Mouse (Mus musculus) CH12.LX (cell line): ENCODE data around the gene Mbd5. TPM values are rescaled to one million over a fixed set of nuclear protein-coding genes. Genes with fewer than 3 reads are reported as not detected.

Experiments
- DNase-seq: peaks from one replicate; pipeline ENCODE4 v3.0.0-alpha.2; 2013; ENCODE audit errors: extremely low read depth
- H3K27ac ChIP-seq: 2 replicates; pipeline ENCODE4 v1.5.1; 2012; ENCODE audit warnings: low read depth, mild to moderate bottlenecking, control low read depth, moderate library complexity; ENCODE audit not compliant: insufficient read depth
- H3K27me3 ChIP-seq: replicated peaks from 2 replicates; pipeline ENCODE3; 2012; ENCODE audit warnings: inconsistent platforms
- H3K36me3 ChIP-seq, 2 experiments: replicated peaks in 1 of 2; 2 replicates each; pipeline versions ENCODE3 to v1.6.1; 2012; ENCODE audit warnings: inconsistent platforms in 1 of 2, low read length in 1 of 2, mild to moderate bottlenecking in 1 of 2, mixed read lengths in 1 of 2, moderate library complexity in 1 of 2; ENCODE audit not compliant: control insufficient read depth in 1 of 2, insufficient read depth in 1 of 2
- H3K4me1 ChIP-seq, 2 experiments: 2 replicates each; pipeline ENCODE4 v1.6.1; 2012; ENCODE audit warnings: inconsistent platforms in 1 of 2, moderate library complexity in 1 of 2; ENCODE audit not compliant: insufficient read depth in 2 of 2, control insufficient read depth in 1 of 2
- H3K4me2 ChIP-seq: 2 replicates; pipeline ENCODE4 v1.6.1; 2012; ENCODE audit warnings: low read depth, mild to moderate bottlenecking, control low read depth; ENCODE audit not compliant: poor library complexity, insufficient read depth, severe bottlenecking
- H3K4me3 ChIP-seq, 3 experiments: fragments of 150-350 bp in 1 of 3; sonication (generic) in 1 of 3; replicated peaks in 1 of 3; 2 replicates each; pipeline versions ENCODE3 to v1.5.1; 2011 to 2012; ENCODE audit warnings: low read depth in 2 of 3, low read length in 2 of 3, mild to moderate bottlenecking in 2 of 3, moderate library complexity in 2 of 3, control low read depth in 1 of 3, improper control_type of control experiment in 1 of 3, inconsistent platforms in 1 of 3, mixed read lengths in 1 of 3; ENCODE audit not compliant: poor library complexity in 1 of 3
- H3K79me2 ChIP-seq: replicated peaks from 2 replicates; pipeline ENCODE4 v1.6.1; 2012; ENCODE audit warnings: mild to moderate bottlenecking, moderate library complexity; ENCODE audit not compliant: control insufficient read depth, poor library complexity, insufficient read depth, severe bottlenecking; ENCODE audit errors: extremely low read depth
- H3K9ac ChIP-seq: 2 replicates; pipeline ENCODE4 v1.6.1; 2012; ENCODE audit warnings: low read depth, mild to moderate bottlenecking, control low read depth, moderate library complexity; ENCODE audit not compliant: insufficient read depth
- H3K9me3 ChIP-seq: replicated peaks from 2 replicates; pipeline ENCODE3; 2012; ENCODE audit warnings: low read length, inconsistent platforms, mixed read lengths
- BHLHE40 ChIP-seq: IDR thresholded peaks from 2 replicates; pipeline ENCODE4 v1.6.1; 2011; ENCODE audit warnings: mild to moderate bottlenecking, low read depth, low read length, improper control_type of control experiment
- CHD1 ChIP-seq: IDR thresholded peaks from 2 replicates; pipeline ENCODE4 v1.6.1; 2012; ENCODE audit warnings: low read depth, low read length, improper control_type of control experiment, inconsistent platforms
- CHD2 ChIP-seq: IDR thresholded peaks from 2 replicates; pipeline ENCODE4 v1.6.1; 2011; ENCODE audit warnings: low read length, improper control_type of control experiment
- CTCF ChIP-seq, 2 experiments: IDR thresholded peaks in 1 of 2; conservative IDR thresholded peaks in 1 of 2; 2 replicates each; pipeline ENCODE4 v1.5.1; 2011 to 2012; ENCODE audit warnings: low read depth in 2 of 2, low read length in 2 of 2, improper control_type of control experiment in 1 of 2, inconsistent platforms in 1 of 2, mild to moderate bottlenecking in 1 of 2, moderate library complexity in 1 of 2
- E2F4 ChIP-seq: IDR thresholded peaks from 2 replicates; pipeline ENCODE4 v1.6.1; 2011; ENCODE audit warnings: low read depth, low read length, improper control_type of control experiment; ENCODE audit not compliant: insufficient replicate concordance
- ELF1 ChIP-seq: IDR thresholded peaks from 2 replicates; pipeline ENCODE4 v1.6.1; 2014; ENCODE audit warnings: low read depth, mild to moderate bottlenecking, inconsistent platforms, low read length, improper control_type of control experiment
- EP300 ChIP-seq: IDR thresholded peaks from 2 replicates; pipeline ENCODE4 v1.6.1; 2011; ENCODE audit warnings: low read length, improper control_type of control experiment
- ETS1 ChIP-seq: conservative IDR thresholded peaks from 2 replicates; pipeline ENCODE4 v1.6.1; 2012; ENCODE audit warnings: low read depth, mild to moderate bottlenecking, inconsistent platforms, low read length, improper control_type of control experiment, moderate library complexity
- GABPA ChIP-seq: IDR thresholded peaks from 2 replicates; pipeline ENCODE4 v1.6.1; 2012; ENCODE audit warnings: low read depth, low read length, improper control_type of control experiment, inconsistent platforms; ENCODE audit not compliant: insufficient replicate concordance
- HCFC1 ChIP-seq: IDR thresholded peaks from 2 replicates; pipeline ENCODE4 v1.6.1; 2012; ENCODE audit warnings: low read depth, mild to moderate bottlenecking, inconsistent platforms, low read length, improper control_type of control experiment
- IRF4 ChIP-seq: IDR thresholded peaks from 2 replicates; pipeline ENCODE4 v1.6.1; 2014; ENCODE audit warnings: low read depth, mild to moderate bottlenecking, inconsistent platforms, low read length, improper control_type of control experiment
- JUN ChIP-seq: IDR thresholded peaks from 2 replicates; pipeline ENCODE4 v1.6.1; 2011; ENCODE audit warnings: low read depth, mild to moderate bottlenecking, low read length, improper control_type of control experiment, moderate library complexity; ENCODE audit not compliant: insufficient read depth
- JUND ChIP-seq: conservative IDR thresholded peaks from 2 replicates; pipeline ENCODE4 v1.6.1; 2011; ENCODE audit warnings: low read depth, low read length, improper control_type of control experiment
- KAT2A ChIP-seq: IDR thresholded peaks from 2 replicates; pipeline ENCODE4 v1.6.1; 2012; ENCODE audit warnings: low read length, improper control_type of control experiment, inconsistent platforms; ENCODE audit not compliant: insufficient replicate concordance
- MAFK ChIP-seq: IDR thresholded peaks from 2 replicates; pipeline ENCODE4 v1.6.1; 2011; ENCODE audit warnings: low read length, improper control_type of control experiment; ENCODE audit not compliant: insufficient replicate concordance
- MAX ChIP-seq: IDR thresholded peaks from 2 replicates; pipeline ENCODE4 v1.6.1; 2011; ENCODE audit warnings: low read length, improper control_type of control experiment
- MAZ ChIP-seq: IDR thresholded peaks from 2 replicates; pipeline ENCODE4 v1.6.1; 2012; ENCODE audit warnings: low read depth, mild to moderate bottlenecking, inconsistent platforms, low read length, improper control_type of control experiment, moderate library complexity
- MEF2A ChIP-seq: IDR thresholded peaks from 2 replicates; pipeline ENCODE4 v1.6.1; 2014; ENCODE audit warnings: low read depth, mild to moderate bottlenecking, inconsistent platforms, low read length, improper control_type of control experiment, borderline replicate concordance
- MXI1 ChIP-seq: IDR thresholded peaks from 2 replicates; pipeline ENCODE4 v1.6.1; 2011; ENCODE audit warnings: mild to moderate bottlenecking, low read depth, low read length, improper control_type of control experiment
- MYC ChIP-seq: IDR thresholded peaks from 2 replicates; pipeline ENCODE4 v1.6.1; 2011; ENCODE audit warnings: low read depth, mild to moderate bottlenecking, improper control_type of control experiment, low read length
- NELFE ChIP-seq: IDR thresholded peaks from 2 replicates; pipeline ENCODE4 v1.6.1; 2011; ENCODE audit warnings: low read depth, low read length, improper control_type of control experiment
- NRF1 ChIP-seq: IDR thresholded peaks from 2 replicates; pipeline ENCODE4 v1.6.1; 2014; ENCODE audit warnings: low read depth, mild to moderate bottlenecking, inconsistent platforms, low read length, improper control_type of control experiment, moderate library complexity
- PAX5 ChIP-seq: IDR thresholded peaks from 2 replicates; pipeline ENCODE4 v1.6.1; 2012; ENCODE audit warnings: low read length, inconsistent platforms, mixed read lengths
- POLR2A ChIP-seq: IDR thresholded peaks from 2 replicates; pipeline ENCODE4 v1.6.1; 2011; ENCODE audit warnings: low read depth, mild to moderate bottlenecking, improper control_type of control experiment, low read length
- POLR2AphosphoS2 ChIP-seq: IDR thresholded peaks from 2 replicates; pipeline ENCODE4 v1.6.1; 2011; ENCODE audit warnings: low read depth, low read length, improper control_type of control experiment
- RAD21 ChIP-seq: IDR thresholded peaks from 2 replicates; pipeline ENCODE4 v1.6.1; 2011; ENCODE audit warnings: low read depth, mild to moderate bottlenecking, low read length, improper control_type of control experiment, moderate library complexity
- RCOR1 ChIP-seq: conservative IDR thresholded peaks from 2 replicates; pipeline ENCODE4 v1.6.1; 2012; ENCODE audit warnings: low read depth, mild to moderate bottlenecking, inconsistent platforms, low read length, improper control_type of control experiment
- SIN3A ChIP-seq: IDR thresholded peaks from 2 replicates; pipeline ENCODE4 v1.6.1; 2012; ENCODE audit warnings: low read length, improper control_type of control experiment, inconsistent platforms
- SMC3 ChIP-seq: IDR thresholded peaks from 2 replicates; pipeline ENCODE4 v1.6.1; 2011; ENCODE audit warnings: low read depth, low read length, improper control_type of control experiment
- TBP ChIP-seq: conservative IDR thresholded peaks from 2 replicates; pipeline ENCODE4 v1.6.1; 2011; ENCODE audit warnings: low read depth, low read length, improper control_type of control experiment
- UBTF ChIP-seq: IDR thresholded peaks from 2 replicates; pipeline ENCODE4 v1.6.1; 2012; ENCODE audit warnings: low read depth, mild to moderate bottlenecking, inconsistent platforms, low read length, improper control_type of control experiment, moderate library complexity
- USF1 ChIP-seq: IDR thresholded peaks from 2 replicates; pipeline ENCODE4 v1.6.1; 2014; ENCODE audit warnings: low read depth, mild to moderate bottlenecking, inconsistent platforms, low read length, improper control_type of control experiment
- USF2 ChIP-seq: conservative IDR thresholded peaks from 2 replicates; pipeline ENCODE4 v1.6.1; 2011; ENCODE audit warnings: low read depth, low read length, improper control_type of control experiment
- ZC3H11A ChIP-seq: IDR thresholded peaks from 2 replicates; pipeline ENCODE4 v1.6.1; 2012; ENCODE audit warnings: low read depth, mild to moderate bottlenecking, inconsistent platforms, low read length, improper control_type of control experiment
- ZKSCAN1 ChIP-seq: IDR thresholded peaks from 2 replicates; pipeline ENCODE4 v1.6.1; 2012; ENCODE audit warnings: low read depth, inconsistent platforms, low read length, improper control_type of control experiment, borderline replicate concordance
- ZMIZ1 ChIP-seq: IDR thresholded peaks from 2 replicates; pipeline ENCODE4 v1.6.1; 2012; ENCODE audit warnings: low read depth, mild to moderate bottlenecking, inconsistent platforms, low read length, improper control_type of control experiment
- ZNF384 ChIP-seq: IDR thresholded peaks from 2 replicates; pipeline ENCODE4 v1.6.1; 2012; ENCODE audit warnings: low read depth, low read length, improper control_type of control experiment, inconsistent platforms
- dilution Hi-C: fragments of 300-500 bp; cut with MboI; formaldehyde crosslinking; loops from 2 replicates; pipeline ENCODE4 v1.14.3; 2020; ENCODE audit warnings: low sequenced_read_pairs; ENCODE audit not compliant: extremely low pct_unique_long_range_greater_than_20kb, extremely low pct_ligation_motif_present
- in situ Hi-C: fragments of 300-500 bp; cut with MboI; formaldehyde crosslinking; loops from 3 replicates; pipeline ENCODE4 v1.14.3; 2019; ENCODE audit warnings: low sequenced_read_pairs, low pct_ligation_motif_present, low pct_unique_long_range_greater_than_20kb, mixed read lengths
- polyA plus RNA-seq: library from polyadenylated mRNA; unstranded; fragments of >175 nt; gene quantifications from 2 replicates; pipeline ENCODE4 v1.2.1, GENCODE M21; 2012; ENCODE audit warnings: low read depth; ENCODE audit not compliant: insufficient read length
- total RNA-seq, 2 experiments: library from RNA; depleted of rRNA; stranded (reverse); fragments of 300-350 nt in 1 of 2; fragments of >200 nt in 1 of 2; gene quantifications; 2 replicates each; pipeline ENCODE4 v1.2.3; 2012 to 2014

Mbd5 gene
- total and polyA plus RNA-seq, 3 experiments, result 2.8 to 6.3 (median 5.8) TPM

DNA sequence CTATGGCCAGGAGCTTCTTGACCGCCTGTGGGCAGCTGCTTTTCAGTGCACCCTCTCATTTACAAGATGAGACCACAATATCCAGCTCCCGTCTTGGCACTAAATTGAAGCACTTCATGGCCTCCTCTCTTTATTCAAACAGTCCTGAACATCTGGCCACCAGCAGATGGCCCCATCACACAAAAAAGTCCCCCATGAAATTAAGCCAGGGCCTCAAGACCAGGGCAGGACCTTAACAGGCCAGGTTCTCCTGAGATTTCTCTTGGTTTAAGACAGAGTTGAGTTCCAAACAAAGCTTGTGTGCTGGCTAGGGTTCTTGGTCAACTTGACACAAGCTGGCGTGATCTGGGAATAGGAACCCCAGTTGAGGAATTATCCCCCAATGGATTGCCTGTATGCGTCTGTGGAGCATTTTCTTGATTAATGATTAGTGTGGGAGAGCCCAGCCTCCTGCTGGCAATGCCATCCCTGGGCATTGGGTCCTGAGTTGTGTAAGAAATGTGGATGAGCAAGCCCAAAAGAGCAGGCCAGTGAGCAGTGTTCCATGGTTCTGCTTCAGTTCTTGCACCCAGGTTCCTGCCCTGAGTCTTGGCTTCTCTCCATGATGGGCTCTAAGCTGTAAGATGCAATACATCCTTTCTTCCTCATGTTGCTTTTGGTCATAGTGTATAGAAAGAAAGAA is 409.7 kb downstream of the Mbd5 start:
- H3K9me3 ChIP-seq, result no peaks in the 10 kb centered on the region
- peak; percentile 56 for DNase-seq
- no peaks in the 10 kb centered on the region for H3K36me3 ChIP-seq
- in situ Hi-C loops, result no loop called here
- no peak overlapping the region; the same call in 1 of the 2 replicates for H3K27ac ChIP-seq
- H3K4me3 ChIP-seq, result no peak overlapping the region
- TF ChIP-seq USF2 (no peak), CTCF (conservative IDR thresholded peaks at IDR 0.05 in 1 of 2, IDR thresholded peaks at IDR 0.05 in 1 of 2; ENCODE audit: low read depth in 2 of 2, low read length in 2 of 2) (peak; percentile 18 to 86; a peak in 2 of 4 replicates), NELFE (peak; percentile 19; the same call in 1 of the 2 replicates), TBP (no peak), ZC3H11A (peak; percentile 49; the same call in 1 of the 2 replicates), HCFC1 (no peak), E2F4 (no peak), RAD21 (peak; percentile 89), GABPA (no peak), CHD1 (no peak), ZKSCAN1 (no peak), MXI1 (no peak), IRF4 (no peak), NRF1 (no peak), JUND (no peak), UBTF (no peak), CHD2 (no peak), ELF1 (no peak), USF1 (no peak), PAX5 (no peak), BHLHE40 (no peak), ZNF384 (no peak), ETS1 (no peak), MYC (no peak), KAT2A (no peak), MEF2A (no peak), MAFK (no peak), JUN (no peak), MAX (no peak), EP300 (no peak), POLR2AphosphoS2 (no peak), RCOR1 (no peak), POLR2A (no peak), SMC3 (peak; percentile 90), SIN3A (no peak), MAZ (no peak), ZMIZ1 (no peak)
- dilution Hi-C loops, result no loop called here
- H3K4me1 ChIP-seq, result peaks cover 4 to 5% of the 10 kb centered on the region in 2 experiments; a peak in 2 of 4 replicates
- H3K79me2 ChIP-seq, result no peaks in the 10 kb centered on the region
- peak overlapping the region; percentile 21; the same call in 1 of the 2 replicates for H3K9ac ChIP-seq
- H3K4me2 ChIP-seq, result peak overlapping the region; percentile 85
- H3K27me3 ChIP-seq, result no peaks in the 10 kb centered on the region
